Mouse (Mus musculus): ENCODE data around the gene Pabpc4.
"Not testable (repeated sequence)": the region's sequence is repeated elsewhere in the genome, so short reads cannot be mapped to it uniquely, and the experiment has no call there.

Pabpc4 gene

GRCm38 (mm10) chr4:123247147-123247880 lies 14.8 kb upstream of the Pabpc4 start:
- no peak for DNase-seq (ENCODE audit: low read depth, low spot score)

GRCm38 (mm10) chr4:123248971-123249567 lies 13.1 kb upstream of the Pabpc4 start:
- DNase-seq (ENCODE audit: low read depth, low spot score), result no peak

- no peak for DNase-seq (ENCODE audit: low read depth, low spot score)
Measured at GRCm38 (mm10) chr4:123252214-123252613, 9.9 kb upstream of the Pabpc4 start.

GRCm38 (mm10) chr4:123254617-123255016 lies 7.5 kb upstream of the Pabpc4 start:
- DNase-seq (ENCODE audit: low read depth, low spot score), result peak; percentile 37

GRCm38 (mm10) chr4:123260071-123260746 lies 1.9 kb upstream of the Pabpc4 start:
- no peak for DNase-seq (ENCODE audit: low read depth, low spot score)

GRCm38 (mm10) chr4:123271063-123271462 lies 8.9 kb downstream of the Pabpc4 start:
- no peak for DNase-seq (ENCODE audit: low read depth, low spot score)

- DNase-seq (ENCODE audit: low read depth, low spot score), result no peak
Measured at GRCm38 (mm10) chr4:123280117-123280516, 18.0 kb downstream of the Pabpc4 start.

GRCm38 (mm10) chr4:123282500-123282899 lies 20.3 kb downstream of the Pabpc4 start:
- DNase-seq (ENCODE audit: low read depth, low spot score), result peak; percentile 90

GRCm38 (mm10) chr4:123282915-123283674 lies 20.9 kb downstream of the Pabpc4 start:
- peak; percentile 53 for DNase-seq (ENCODE audit: low read depth, low spot score)

GRCm38 (mm10) chr4:123283675-123284064 lies 21.5 kb downstream of the Pabpc4 start:
- peak; percentile 41 for DNase-seq (ENCODE audit: low read depth, low spot score)

GRCm38 (mm10) chr4:123284731-123285624 lies 22.8 kb downstream of the Pabpc4 start:
- DNase-seq (ENCODE audit: low read depth, low spot score), result no peak

- DNase-seq (ENCODE audit: low read depth, low spot score), result no peak
Measured at GRCm38 (mm10) chr4:123286790-123287189, 24.6 kb downstream of the Pabpc4 start.

GRCm38 (mm10) chr4:123289038-123289437 lies 26.9 kb downstream of the Pabpc4 start:
- DNase-seq (ENCODE audit: low read depth, low spot score), result no peak

- DNase-seq (ENCODE audit: low read depth, low spot score), result no peak
Measured at GRCm38 (mm10) chr4:123292390-123292789, 30.2 kb downstream of the Pabpc4 start.

GRCm38 (mm10) chr4:123292989-123293388 lies 30.8 kb downstream of the Pabpc4 start:
- DNase-seq (ENCODE audit: low read depth, low spot score), result no peak

GRCm38 (mm10) chr4:123293661-123294443 lies 31.7 kb downstream of the Pabpc4 start:
- no peak for DNase-seq (ENCODE audit: low read depth, low spot score)

GRCm38 (mm10) chr4:123295026-123295425 lies 32.9 kb downstream of the Pabpc4 start:
- DNase-seq (ENCODE audit: low read depth, low spot score), result not testable (repeated sequence)

GRCm38 (mm10) chr4:123295516-123296147 lies 33.5 kb downstream of the Pabpc4 start:
- DNase-seq (ENCODE audit: low read depth, low spot score), result no peak

GRCm38 (mm10) chr4:123296148-123296534 lies 34.0 kb downstream of the Pabpc4 start:
- no peak for DNase-seq (ENCODE audit: low read depth, low spot score)
